Mouse (Mus musculus) lung, postnatal 0 days (tissue): ENCODE measurements around the gene Six3.

Experiments
- CTCF ChIP-seq: IDR thresholded peaks from 2 replicates; pipeline ENCODE4 v1.5.1; 2016; ENCODE audit warnings: antibody characterized with exemption, mild to moderate bottlenecking
- EP300 ChIP-seq: IDR thresholded peaks from 2 replicates; pipeline ENCODE4 v1.6.1; 2016; ENCODE audit warnings: antibody characterized with exemption, mild to moderate bottlenecking, control low read depth

- TF ChIP-seq CTCF (no peak), EP300 (no peak)
Observed at GRCm38 (mm10) chr17:85614011-85614721, 758 bp downstream of the Six3 start.
